Mouse (Mus musculus) stomach, postnatal 0 days (tissue): Measurements from ENCODE around the gene Polr2e.

Experiments
- CTCF ChIP-seq: IDR thresholded peaks from 2 replicates; pipeline ENCODE4 v1.5.1; 2016; ENCODE audit warnings: antibody characterized with exemption, low read depth, mild to moderate bottlenecking, moderate library complexity
- EP300 ChIP-seq: optimal IDR thresholded peaks from 2 replicates; pipeline ENCODE3; 2016; ENCODE audit warnings: antibody characterized with exemption

GRCm38 (mm10) chr10:80063877-80064650 lies 24.5 kb upstream of the Polr2e start:
- TF ChIP-seq CTCF (peak; percentile 55), EP300 (no peak)
